Mouse (Mus musculus): Measurements from ENCODE around the gene Kat14. TPM values are rescaled to one million over a fixed set of nuclear protein-coding genes. Genes with fewer than 3 reads are reported as not detected.

The Kat14 gene
- total and polyA plus RNA-seq, 2 experiments = 10.2 to 15.8 TPM

DNA sequence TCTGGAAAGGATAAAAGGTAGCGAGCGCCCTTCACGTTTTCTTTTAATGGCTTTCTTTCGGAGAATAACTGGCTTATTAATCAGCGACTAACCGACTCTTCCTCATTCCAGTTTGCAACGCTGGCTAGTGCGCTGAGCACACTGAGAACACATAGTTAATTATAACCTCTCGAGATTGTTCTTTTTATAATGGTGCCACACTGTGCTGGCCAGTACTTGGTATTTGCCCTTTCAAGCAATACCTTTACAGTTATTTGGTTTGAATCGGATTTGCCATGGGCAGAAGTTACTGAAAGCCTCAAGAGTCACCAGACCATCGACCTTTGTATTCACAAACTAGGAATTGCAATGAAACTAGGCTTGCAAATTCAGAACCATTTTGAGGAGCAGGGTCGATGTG lies 728 bp downstream of the Kat14 start:
- peak overlapping the region; percentile 96 for H3K9ac ChIP-seq (ENCODE audit: low read depth, low read length)
- peak; percentile 78 for DNase-seq (ENCODE audit: extremely low read depth, low read depth, low spot score)
- H3K79me2 ChIP-seq (ENCODE audit: control insufficient read depth, insufficient read depth, low read length) = peaks cover 5% of the 10 kb centered on the region; the same call in 1 of the 2 replicates
- peak overlapping the region; percentile 91 for H3K4me3 ChIP-seq (ENCODE audit: insufficient read depth, low read depth, low read length)
- under 1% methylated on average over 12 of the region's 12 CpGs for WGBS
- no peaks in the 10 kb centered on the region for H3K27me3 ChIP-seq (ENCODE audit: control insufficient read depth, insufficient read depth, low read length)
- peak overlapping the region; percentile 92 for H3K27ac ChIP-seq (replicated peaks; ENCODE audit: insufficient read depth, low read depth, low read length)
- H3K4me1 ChIP-seq (ENCODE audit: control insufficient read depth, insufficient read depth, low read length) = peaks cover 8% of the 10 kb centered on the region
- peaks cover 4% of the 10 kb centered on the region; the same call in 1 of the 2 replicates for H3K36me3 ChIP-seq (ENCODE audit: control insufficient read depth, insufficient read depth, low read length)
- no peak for TF ChIP-seq CTCF (IDR thresholded peaks at IDR 0.05; ENCODE audit: low read depth, low read length)
- no peak for TF ChIP-seq POLR2A (IDR thresholded peaks at IDR 0.05; ENCODE audit: extremely low read depth, insufficient read depth, low read length)

DNA sequence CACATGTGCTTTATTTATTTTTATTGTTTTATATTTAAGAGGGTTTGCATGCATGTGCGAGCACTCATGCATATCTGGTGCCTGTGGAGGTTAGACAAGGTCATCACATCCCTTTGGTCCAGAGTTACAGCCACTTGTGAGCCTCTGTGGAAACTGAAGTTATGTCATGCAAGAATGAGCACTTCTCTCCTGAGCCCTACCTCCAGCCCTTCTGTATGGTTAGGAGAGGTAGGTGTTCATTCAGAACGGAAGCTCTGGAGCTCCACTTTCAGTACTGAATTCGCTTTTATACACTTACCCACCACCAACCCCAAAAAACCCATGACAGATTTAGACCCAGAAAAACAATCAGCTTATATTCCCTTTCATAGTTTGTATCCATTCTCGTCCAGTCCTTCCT lies 2.8 kb downstream of the Kat14 start:
- Histone ChIP-seq H3K4me3 (ENCODE audit: insufficient read depth, low read depth, low read length) (no peak overlapping the region), H3K36me3 (ENCODE audit: control insufficient read depth, insufficient read depth, low read length) (peaks cover 12% of the 10 kb centered on the region; the same call in 1 of the 2 replicates), H3K27me3 (ENCODE audit: control insufficient read depth, insufficient read depth, low read length) (no peaks in the 10 kb centered on the region), H3K27ac (replicated peaks; ENCODE audit: insufficient read depth, low read depth, low read length) (no peak overlapping the region), H3K4me1 (ENCODE audit: control insufficient read depth, insufficient read depth, low read length) (peaks cover 8% of the 10 kb centered on the region), H3K9ac (ENCODE audit: low read depth, low read length) (no peak overlapping the region), H3K79me2 (ENCODE audit: control insufficient read depth, insufficient read depth, low read length) (peaks cover 5% of the 10 kb centered on the region; the same call in 1 of the 2 replicates)
- WGBS = 96% methylated on average over 4 of the region's 4 CpGs
- TF ChIP-seq POLR2A (IDR thresholded peaks at IDR 0.05; ENCODE audit: extremely low read depth, insufficient read depth, low read length) = no peak
- TF ChIP-seq CTCF (IDR thresholded peaks at IDR 0.05; ENCODE audit: low read depth, low read length) = no peak
- DNase-seq (ENCODE audit: extremely low read depth, low read depth, low spot score) = no peak

GRCm38 (mm10) chr2:144373063-144373462 lies 4.3 kb downstream of the Kat14 start:
- Histone ChIP-seq H3K36me3 (ENCODE audit: control insufficient read depth, insufficient read depth, low read length) (peaks cover 23% of the 10 kb centered on the region), H3K9ac (ENCODE audit: low read depth, low read length) (no peak overlapping the region), H3K27ac (replicated peaks; ENCODE audit: insufficient read depth, low read depth, low read length) (no peak overlapping the region), H3K79me2 (ENCODE audit: control insufficient read depth, insufficient read depth, low read length) (peaks cover 5% of the 10 kb centered on the region; the same call in 1 of the 2 replicates), H3K27me3 (ENCODE audit: control insufficient read depth, insufficient read depth, low read length) (no peaks in the 10 kb centered on the region), H3K4me3 (ENCODE audit: insufficient read depth, low read depth, low read length) (no peak overlapping the region), H3K4me1 (ENCODE audit: control insufficient read depth, insufficient read depth, low read length) (peaks cover 8% of the 10 kb centered on the region)
- DNase-seq (ENCODE audit: extremely low read depth, low read depth, low spot score) = no peak
- WGBS = 96% methylated on average over 9 of the region's 9 CpGs
- TF ChIP-seq POLR2A (IDR thresholded peaks at IDR 0.05; ENCODE audit: extremely low read depth, insufficient read depth, low read length) = no peak
- no peak for TF ChIP-seq CTCF (IDR thresholded peaks at IDR 0.05; ENCODE audit: low read depth, low read length)

GRCm38 (mm10) chr2:144375063-144375703 lies 6.4 kb downstream of the Kat14 start:
- Histone ChIP-seq H3K27ac (replicated peaks; ENCODE audit: insufficient read depth, low read depth, low read length) (no peak overlapping the region), H3K27me3 (ENCODE audit: control insufficient read depth, insufficient read depth, low read length) (no peaks in the 10 kb centered on the region), H3K4me3 (ENCODE audit: insufficient read depth, low read depth, low read length) (no peak overlapping the region), H3K4me1 (ENCODE audit: control insufficient read depth, insufficient read depth, low read length) (peaks cover 2% of the 10 kb centered on the region), H3K9ac (ENCODE audit: low read depth, low read length) (no peak overlapping the region), H3K79me2 (ENCODE audit: control insufficient read depth, insufficient read depth, low read length) (peaks cover 5% of the 10 kb centered on the region; the same call in 1 of the 2 replicates), H3K36me3 (ENCODE audit: control insufficient read depth, insufficient read depth, low read length) (peaks cover 34% of the 10 kb centered on the region)
- DNase-seq (ENCODE audit: extremely low read depth, low read depth, low spot score) = no peak
- no peak for TF ChIP-seq POLR2A (IDR thresholded peaks at IDR 0.05; ENCODE audit: extremely low read depth, insufficient read depth, low read length)
- no peak for TF ChIP-seq CTCF (IDR thresholded peaks at IDR 0.05; ENCODE audit: low read depth, low read length)
- WGBS = 91% methylated on average over 10 of the region's 10 CpGs

DNA sequence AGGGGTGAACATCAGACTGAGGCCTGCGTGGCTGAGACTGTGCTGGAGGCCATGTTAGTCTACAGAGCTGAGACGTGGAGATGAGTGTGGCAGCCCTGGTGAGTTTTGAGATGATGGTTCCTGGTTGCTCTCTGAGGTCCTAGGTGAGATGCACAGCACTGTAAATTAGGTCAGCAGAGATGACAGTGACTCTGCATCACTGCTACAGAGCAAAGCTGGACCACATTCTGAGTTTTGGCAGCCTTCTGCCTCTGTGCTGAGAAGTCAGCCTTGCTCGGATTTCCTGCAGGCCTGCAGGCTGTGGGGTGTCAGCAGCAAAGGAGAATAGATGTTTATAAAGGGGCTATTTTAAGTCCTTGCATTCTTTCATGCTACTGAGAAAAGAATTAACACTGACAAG lies 12.5 kb downstream of the Kat14 start:
- H3K27me3 ChIP-seq (ENCODE audit: control insufficient read depth, insufficient read depth, low read length) = no peaks in the 10 kb centered on the region
- H3K36me3 ChIP-seq (ENCODE audit: control insufficient read depth, insufficient read depth, low read length) = peaks cover 60% of the 10 kb centered on the region
- DNase-seq (ENCODE audit: extremely low read depth, low read depth, low spot score) = no peak
- H3K27ac ChIP-seq (replicated peaks; ENCODE audit: insufficient read depth, low read depth, low read length) = no peak overlapping the region
- TF ChIP-seq CTCF (IDR thresholded peaks at IDR 0.05; ENCODE audit: low read depth, low read length) = no peak
- no peak for TF ChIP-seq POLR2A (IDR thresholded peaks at IDR 0.05; ENCODE audit: extremely low read depth, insufficient read depth, low read length)
- H3K9ac ChIP-seq (ENCODE audit: low read depth, low read length) = no peak overlapping the region
- WGBS = 92% methylated on average over 3 of the region's 3 CpGs
- no peaks in the 10 kb centered on the region for H3K4me1 ChIP-seq (ENCODE audit: control insufficient read depth, insufficient read depth, low read length)
- H3K79me2 ChIP-seq (ENCODE audit: control insufficient read depth, insufficient read depth, low read length) = no peaks in the 10 kb centered on the region; the same call in 1 of the 2 replicates
- H3K4me3 ChIP-seq (ENCODE audit: insufficient read depth, low read depth, low read length) = no peak overlapping the region

GRCm38 (mm10) chr2:144381741-144382140 lies 13.0 kb downstream of the Kat14 start:
- no peak overlapping the region for H3K4me3 ChIP-seq (ENCODE audit: insufficient read depth, low read depth, low read length)
- no peaks in the 10 kb centered on the region; the same call in 1 of the 2 replicates for H3K79me2 ChIP-seq (ENCODE audit: control insufficient read depth, insufficient read depth, low read length)
- no peak overlapping the region for H3K9ac ChIP-seq (ENCODE audit: low read depth, low read length)
- 92% methylated on average over 4 of the region's 4 CpGs for WGBS
- H3K27ac ChIP-seq (replicated peaks; ENCODE audit: insufficient read depth, low read depth, low read length) = no peak overlapping the region
- TF ChIP-seq CTCF (IDR thresholded peaks at IDR 0.05; ENCODE audit: low read depth, low read length) = no peak
- TF ChIP-seq POLR2A (IDR thresholded peaks at IDR 0.05; ENCODE audit: extremely low read depth, insufficient read depth, low read length) = no peak
- DNase-seq (ENCODE audit: extremely low read depth, low read depth, low spot score) = no peak
- no peaks in the 10 kb centered on the region for H3K27me3 ChIP-seq (ENCODE audit: control insufficient read depth, insufficient read depth, low read length)
- H3K4me1 ChIP-seq (ENCODE audit: control insufficient read depth, insufficient read depth, low read length) = no peaks in the 10 kb centered on the region
- H3K36me3 ChIP-seq (ENCODE audit: control insufficient read depth, insufficient read depth, low read length) = peaks cover 58% of the 10 kb centered on the region

All from liver, adult 2 months (tissue).